Mouse (Mus musculus): ENCODE measurements around the gene Tyrobp. TPM values are rescaled to one million over a fixed set of nuclear protein-coding genes. Genes with fewer than 3 reads are reported as not detected.

The Tyrobp gene
- 16.7 and 18.7 TPM in 2 replicates for polyA plus RNA-seq (2016; fragmentation: Nextera tagmentation; extraction: Ambion mirVana)

DNA sequence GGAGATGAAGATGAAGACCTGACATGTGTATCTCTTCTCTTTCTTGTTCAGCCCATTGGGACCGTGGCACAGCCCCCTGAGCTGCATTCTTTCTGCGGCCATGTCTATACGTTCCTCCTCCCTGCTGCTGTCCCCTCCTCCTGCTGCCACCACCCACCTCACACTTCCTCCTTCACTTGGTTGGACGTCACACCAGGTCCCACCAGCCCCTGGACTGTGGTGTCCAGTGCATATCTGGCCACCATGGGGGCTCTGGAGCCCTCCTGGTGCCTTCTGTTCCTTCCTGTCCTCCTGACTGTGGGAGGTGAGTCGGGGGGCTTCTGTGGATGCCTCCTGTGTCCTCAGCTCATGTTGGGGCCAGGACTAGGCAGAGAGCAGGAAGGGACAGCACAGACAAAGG, at the start of gene Tyrobp:
TSS of gene Tyrobp (plus strand) at position 165 of the 400 bp plus-strand sequence.
- no peaks in the 10 kb centered on the region for H3K27me3 ChIP-seq
- no peak within 1 kb of the TSS for H3K4me3 ChIP-seq
- H3K9ac ChIP-seq = no peak within 1 kb of the TSS
- H3K36me3 ChIP-seq = no peaks in the 10 kb centered on the region
- no peaks in the 10 kb centered on the region for H3K9me3 ChIP-seq
- no peak within 1 kb of the TSS for H3K27ac ChIP-seq
- no peaks in the 10 kb centered on the region for H3K4me1 ChIP-seq
- 71% methylated on average over 5 of the region's 5 CpGs for WGBS
- H3K4me2 ChIP-seq (replicated peaks) = no peak within 1 kb of the TSS
- no peak for ATAC-seq (ENCODE audit: insufficient number of reproducible peaks, insufficient read depth, low FRiP score, low TSS enrichment)

DNA sequence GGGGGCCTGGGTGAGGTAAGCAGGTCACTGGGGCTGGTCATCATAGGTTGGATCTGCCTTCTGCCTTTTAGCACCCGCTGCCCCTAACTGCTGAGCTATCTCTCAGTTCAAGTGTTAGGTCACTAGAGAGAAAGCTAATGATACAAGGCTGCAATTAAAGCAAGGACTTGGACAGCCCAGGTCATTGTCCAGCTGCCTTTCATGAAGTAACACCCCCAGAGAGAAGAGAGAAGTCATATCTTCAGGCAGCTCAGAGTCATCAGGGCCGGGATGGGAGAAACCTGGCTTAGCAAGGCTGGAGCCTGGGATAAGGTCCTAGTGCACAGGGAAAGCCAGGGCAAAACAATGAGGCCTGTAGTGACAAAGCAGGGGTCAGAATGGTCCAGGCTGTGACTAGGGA, 46.1 kb upstream of the Tyrobp start:
- ATAC-seq (ENCODE audit: insufficient number of reproducible peaks, insufficient read depth, low FRiP score, low TSS enrichment) = no peak
- peaks cover 11% of the 10 kb centered on the region for H3K27me3 ChIP-seq
- no peak overlapping the region for H3K4me2 ChIP-seq (replicated peaks)
- H3K9me3 ChIP-seq = no peaks in the 10 kb centered on the region
- no peak overlapping the region for H3K27ac ChIP-seq
- 71% methylated on average over 2 of the region's 2 CpGs for WGBS
- H3K9ac ChIP-seq = no peak overlapping the region
- H3K4me1 ChIP-seq = 0 out of 2 replicates have a peak, but pooled peaks cover 4% of the 10 kb centered on the region
- H3K4me3 ChIP-seq = no peak overlapping the region
- no peaks in the 10 kb centered on the region for H3K36me3 ChIP-seq

DNA sequence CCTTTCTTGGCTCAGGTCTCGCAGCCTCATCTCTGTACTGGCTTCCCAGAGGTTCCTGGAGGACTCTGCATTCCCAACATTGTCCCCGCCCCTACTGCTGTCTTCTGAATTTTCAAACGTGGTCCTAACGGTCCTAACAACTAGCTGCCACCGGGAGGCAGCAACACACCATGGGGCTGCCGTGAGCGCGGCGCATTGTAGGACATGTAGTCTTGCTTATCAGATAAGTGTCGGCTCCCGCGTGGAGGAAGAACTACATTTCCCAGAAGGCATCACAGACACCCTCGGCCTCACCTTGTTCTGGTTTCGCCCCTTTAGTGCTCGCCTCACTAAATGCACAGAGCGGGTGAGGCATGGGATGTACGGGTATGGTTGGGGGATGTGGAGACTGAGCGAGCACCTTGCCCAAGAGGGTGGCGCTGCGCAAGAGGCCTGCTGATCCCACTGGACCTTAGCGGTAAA, 40.0 kb upstream of the Tyrobp start:
- Histone ChIP-seq H3K4me2 (replicated peaks) (peak overlapping the region; percentile 55), H3K4me1 (no peaks in the 10 kb centered on the region), H3K9ac (peak overlapping the region; percentile 58), H3K4me3 (peak overlapping the region; percentile 38), H3K36me3 (no peaks in the 10 kb centered on the region), H3K9me3 (no peaks in the 10 kb centered on the region), H3K27me3 (no peaks in the 10 kb centered on the region), H3K27ac (no peak overlapping the region)
- ATAC-seq (ENCODE audit: insufficient number of reproducible peaks, insufficient read depth, low FRiP score, low TSS enrichment) = peak; percentile 99
- WGBS = under 1% methylated on average over 21 of the region's 21 CpGs

DNA sequence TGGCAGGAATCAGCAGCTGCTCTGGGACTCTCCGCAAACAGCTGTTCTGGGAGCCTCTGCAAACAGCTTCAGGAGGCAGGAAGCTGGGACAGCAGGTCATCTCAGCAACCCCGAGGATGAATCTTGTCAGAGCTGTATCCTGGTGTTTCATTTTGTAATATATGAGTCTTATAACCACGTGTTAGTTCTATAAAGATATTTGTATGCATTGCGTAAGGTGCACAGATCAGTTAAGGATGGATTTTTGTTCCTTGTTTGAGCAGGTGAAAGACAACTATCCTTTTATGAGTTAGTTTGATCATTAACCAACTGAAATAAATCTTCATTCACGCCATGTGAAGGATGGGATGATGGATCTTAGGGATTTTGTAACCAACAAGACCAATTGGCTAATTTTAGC, 33.5 kb upstream of the Tyrobp start:
- Histone ChIP-seq H3K27me3 (no peaks in the 10 kb centered on the region), H3K9ac (no peak overlapping the region), H3K27ac (no peak overlapping the region), H3K9me3 (no peaks in the 10 kb centered on the region), H3K4me3 (no peak overlapping the region), H3K4me2 (replicated peaks) (no peak overlapping the region), H3K36me3 (no peaks in the 10 kb centered on the region), H3K4me1 (no peaks in the 10 kb centered on the region)
- 65% methylated on average over 5 of the region's 5 CpGs for WGBS
- no peak for ATAC-seq (ENCODE audit: insufficient number of reproducible peaks, insufficient read depth, low FRiP score, low TSS enrichment)

DNA sequence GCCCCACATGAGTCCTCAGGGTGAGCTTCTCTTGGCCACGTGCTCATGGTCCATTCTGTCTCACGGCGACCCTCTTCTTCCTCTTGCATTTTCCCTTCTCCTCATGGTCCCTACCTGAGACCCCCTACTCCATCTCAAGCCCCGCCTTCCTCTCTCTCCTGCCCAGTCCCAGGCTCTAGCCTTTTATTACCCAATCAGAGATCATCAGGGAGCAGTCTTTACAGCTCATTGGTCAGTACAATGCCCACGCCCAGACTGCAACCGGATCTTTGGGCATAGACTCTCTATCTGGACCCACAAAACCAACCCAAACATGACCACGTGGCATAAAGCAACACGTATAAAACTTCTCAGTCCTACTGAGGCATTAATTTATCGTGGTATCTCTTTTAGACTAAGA, 29.5 kb upstream of the Tyrobp start:
- 82% methylated on average over 9 of the region's 9 CpGs for WGBS
- ATAC-seq (ENCODE audit: insufficient number of reproducible peaks, insufficient read depth, low FRiP score, low TSS enrichment) = no peak
- no peaks in the 10 kb centered on the region for H3K27me3 ChIP-seq
- H3K4me2 ChIP-seq (replicated peaks) = no peak overlapping the region
- no peaks in the 10 kb centered on the region for H3K9me3 ChIP-seq
- H3K4me3 ChIP-seq = no peak overlapping the region
- no peak overlapping the region for H3K9ac ChIP-seq
- H3K4me1 ChIP-seq = no peaks in the 10 kb centered on the region
- H3K36me3 ChIP-seq = no peaks in the 10 kb centered on the region
- no peak overlapping the region for H3K27ac ChIP-seq

DNA sequence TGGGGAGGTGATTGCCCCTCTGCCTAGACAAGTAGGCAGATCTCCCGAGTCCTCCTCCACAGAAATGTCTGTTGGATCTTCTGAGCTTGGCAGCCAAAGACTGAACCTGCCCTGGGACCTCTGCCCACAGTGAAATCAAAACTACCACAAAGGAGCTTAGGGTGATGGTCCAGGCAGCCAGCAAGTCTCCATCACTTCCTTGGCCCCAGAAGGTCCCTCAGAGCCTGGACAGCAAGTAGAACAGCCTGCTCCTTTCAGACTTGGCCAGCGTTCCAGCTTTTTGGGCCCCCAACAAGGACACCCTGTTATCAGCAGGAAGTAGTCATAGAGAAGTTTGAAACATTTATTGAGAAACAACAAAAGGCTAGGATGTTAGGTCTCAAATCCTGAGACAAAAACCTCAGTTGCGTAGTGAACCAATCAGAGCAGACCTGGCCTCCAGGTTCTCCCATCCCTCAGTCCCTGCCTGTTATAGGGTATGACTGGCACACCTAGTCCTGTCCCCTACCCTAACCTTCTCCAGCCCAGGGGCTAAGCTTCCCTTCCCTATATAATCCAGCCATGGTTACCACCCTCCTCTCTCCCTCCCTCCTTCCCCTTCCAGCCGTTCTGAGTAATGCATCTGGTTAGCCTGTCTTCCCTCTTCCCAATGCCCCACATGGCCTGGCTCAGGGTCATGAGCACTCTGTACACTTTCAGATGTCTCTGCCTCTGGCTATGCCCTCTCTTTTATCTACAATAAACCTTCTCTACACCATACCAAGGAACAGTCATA, 20.6 kb upstream of the Tyrobp start:
- Histone ChIP-seq H3K9ac (no peak overlapping the region), H3K27ac (no peak overlapping the region), H3K27me3 (no peaks in the 10 kb centered on the region), H3K4me2 (replicated peaks) (no peak overlapping the region), H3K9me3 (no peaks in the 10 kb centered on the region), H3K36me3 (no peaks in the 10 kb centered on the region), H3K4me3 (no peak overlapping the region), H3K4me1 (no peaks in the 10 kb centered on the region)
- no peak for ATAC-seq (ENCODE audit: insufficient number of reproducible peaks, insufficient read depth, low FRiP score, low TSS enrichment)
- 77% methylated on average over 4 of the region's 4 CpGs for WGBS

DNA sequence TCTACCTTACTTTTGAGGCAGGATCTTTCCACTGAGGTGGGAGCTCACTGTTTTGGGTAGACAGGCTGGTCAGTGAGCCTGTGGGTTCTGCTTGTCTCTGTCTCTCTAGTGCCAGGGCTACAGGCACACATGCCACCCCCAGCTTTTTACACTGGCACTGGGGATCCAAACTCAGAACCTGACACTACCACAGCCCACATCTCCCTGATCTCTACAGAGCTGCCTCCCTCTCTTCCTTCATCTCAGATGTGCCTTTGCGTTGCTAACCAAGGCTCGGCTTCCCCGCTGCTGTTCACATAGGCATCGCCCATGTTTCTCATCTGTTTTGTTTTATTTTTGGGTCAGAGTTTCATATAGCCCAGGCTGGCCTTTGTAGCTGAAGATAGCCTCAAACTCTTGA, 19.9 kb upstream of the Tyrobp start:
- H3K4me2 ChIP-seq (replicated peaks) = no peak overlapping the region
- no peaks in the 10 kb centered on the region for H3K4me1 ChIP-seq
- 0 out of 2 replicates have a peak overlapping the region, but pooled peaks have one; percentile 0 for H3K27ac ChIP-seq
- no peak overlapping the region for H3K4me3 ChIP-seq
- no peak overlapping the region for H3K9ac ChIP-seq
- no peaks in the 10 kb centered on the region for H3K27me3 ChIP-seq
- 76% methylated on average over 4 of the region's 4 CpGs for WGBS
- no peaks in the 10 kb centered on the region for H3K9me3 ChIP-seq
- no peak for ATAC-seq (ENCODE audit: insufficient number of reproducible peaks, insufficient read depth, low FRiP score, low TSS enrichment)
- H3K36me3 ChIP-seq = no peaks in the 10 kb centered on the region

DNA sequence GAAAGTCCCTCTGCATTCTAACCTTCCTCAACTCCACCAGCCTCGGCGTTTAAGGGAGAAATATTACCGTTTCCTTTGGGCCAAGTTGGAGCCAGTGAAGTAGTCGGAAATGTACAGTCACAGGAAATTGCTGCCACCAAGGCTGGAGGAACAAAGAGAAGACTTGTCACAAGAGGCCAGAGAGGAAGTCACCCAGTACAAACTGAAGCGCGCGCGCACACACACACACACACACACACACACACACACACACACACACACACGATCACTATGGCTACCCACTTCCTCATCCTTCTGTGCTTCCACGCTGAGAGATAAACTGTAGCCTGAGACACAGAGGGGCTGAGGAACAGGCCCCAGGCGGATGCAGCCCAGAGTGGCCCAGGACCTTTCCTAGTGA, 19.2 kb upstream of the Tyrobp start:
- 28% methylated on average over 11 of the region's 11 CpGs for WGBS

DNA sequence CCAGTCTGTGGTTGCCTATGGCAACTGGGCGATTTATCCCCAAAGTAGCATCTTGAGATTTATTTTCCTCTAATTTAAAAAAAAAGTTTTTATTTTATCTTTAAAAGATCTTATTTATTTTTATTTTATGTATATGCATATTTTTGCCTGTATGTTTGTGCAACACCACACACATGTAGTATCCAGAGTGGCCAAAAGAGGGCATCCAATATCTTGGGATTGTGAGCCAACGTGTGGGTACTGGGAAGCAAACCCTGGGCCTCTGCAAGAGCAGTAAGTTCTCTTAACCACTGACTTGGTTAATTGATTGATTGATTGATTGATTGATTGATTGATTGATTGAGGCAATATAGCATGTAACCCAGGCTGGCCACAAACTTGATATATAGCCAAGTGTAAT, 18.7 kb upstream of the Tyrobp start:
- ATAC-seq (ENCODE audit: insufficient number of reproducible peaks, insufficient read depth, low FRiP score, low TSS enrichment) = no peak
- Histone ChIP-seq H3K9me3 (no peaks in the 10 kb centered on the region), H3K9ac (no peak overlapping the region), H3K27ac (no peak overlapping the region), H3K4me1 (no peaks in the 10 kb centered on the region), H3K36me3 (no peaks in the 10 kb centered on the region), H3K27me3 (no peaks in the 10 kb centered on the region), H3K4me2 (replicated peaks) (no peak overlapping the region), H3K4me3 (no peak overlapping the region)
- WGBS = 45% methylated on average over 2 of the region's 2 CpGs

More for the DNA sequence above, 19.2 kb upstream of the Tyrobp start:
- no peaks in the 10 kb centered on the region for H3K36me3 ChIP-seq
- H3K4me1 ChIP-seq = no peaks in the 10 kb centered on the region
- ATAC-seq (ENCODE audit: insufficient number of reproducible peaks, insufficient read depth, low FRiP score, low TSS enrichment) = no peak
- 0 out of 2 replicates have a peak overlapping the region, but pooled peaks have one; percentile 0 for H3K27ac ChIP-seq
- H3K27me3 ChIP-seq = no peaks in the 10 kb centered on the region
- H3K4me3 ChIP-seq = no peak overlapping the region
- H3K9me3 ChIP-seq = no peaks in the 10 kb centered on the region
- no peak overlapping the region for H3K4me2 ChIP-seq (replicated peaks)
- no peak overlapping the region for H3K9ac ChIP-seq

DNA sequence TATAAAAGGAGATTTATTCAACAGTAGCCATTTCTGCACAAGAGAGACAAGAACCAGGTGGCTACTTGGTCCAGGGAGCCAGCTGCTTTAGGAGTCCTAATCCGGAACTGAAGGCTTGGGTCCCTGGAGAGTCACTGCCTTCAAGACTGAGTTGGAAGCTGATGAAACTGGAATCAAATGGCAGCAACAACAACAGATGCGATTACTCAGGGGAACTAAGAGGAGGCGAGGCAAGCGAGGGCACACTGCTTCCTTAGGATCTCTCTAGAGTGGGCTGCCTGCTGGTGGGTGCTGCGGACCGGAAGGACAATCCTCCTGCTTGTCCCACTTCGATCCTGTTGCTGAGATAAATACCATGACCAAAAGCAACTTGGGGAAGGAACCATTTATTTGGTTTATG, 13.9 kb upstream of the Tyrobp start:
- H3K4me2 ChIP-seq (replicated peaks) = no peak overlapping the region
- no peak for ATAC-seq (ENCODE audit: insufficient number of reproducible peaks, insufficient read depth, low FRiP score, low TSS enrichment)

DNA sequence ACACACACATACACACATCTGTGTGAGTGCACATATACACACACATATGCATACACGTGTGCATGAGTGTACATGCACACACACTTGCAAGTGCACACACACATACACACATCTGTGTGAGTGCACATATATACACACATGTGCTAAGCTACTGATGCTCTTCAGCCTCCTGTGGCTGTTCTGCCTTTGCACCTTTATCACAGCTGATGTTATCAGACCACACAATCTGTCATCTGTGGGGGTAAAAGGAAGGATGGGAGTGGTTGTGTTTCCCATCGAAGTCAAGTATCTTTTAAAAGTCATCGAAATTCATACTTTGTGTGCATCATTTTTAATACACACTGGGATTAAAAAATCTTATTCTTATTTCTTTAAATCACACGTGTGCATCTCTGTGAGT, 11.2 kb upstream of the Tyrobp start:
- H3K9ac ChIP-seq = no peak overlapping the region
- no peak overlapping the region for H3K27ac ChIP-seq
- H3K9me3 ChIP-seq = no peaks in the 10 kb centered on the region
- no peaks in the 10 kb centered on the region for H3K4me1 ChIP-seq
- no peak overlapping the region for H3K4me3 ChIP-seq
- H3K27me3 ChIP-seq = no peaks in the 10 kb centered on the region; the same call in 1 of the 2 replicates
- ATAC-seq (ENCODE audit: insufficient number of reproducible peaks, insufficient read depth, low FRiP score, low TSS enrichment) = no peak
- WGBS = 68% methylated on average over 4 of the region's 4 CpGs
- H3K4me2 ChIP-seq (replicated peaks) = no peak overlapping the region
- H3K36me3 ChIP-seq = no peaks in the 10 kb centered on the region

More for the DNA sequence above, 13.9 kb upstream of the Tyrobp start:
- no peak overlapping the region for H3K27ac ChIP-seq
- H3K4me1 ChIP-seq = no peaks in the 10 kb centered on the region
- no peak overlapping the region for H3K4me3 ChIP-seq
- no peaks in the 10 kb centered on the region for H3K9me3 ChIP-seq
- H3K27me3 ChIP-seq = no peaks in the 10 kb centered on the region
- no peak overlapping the region for H3K9ac ChIP-seq
- H3K36me3 ChIP-seq = no peaks in the 10 kb centered on the region
- WGBS = 45% methylated on average over 7 of the region's 7 CpGs

DNA sequence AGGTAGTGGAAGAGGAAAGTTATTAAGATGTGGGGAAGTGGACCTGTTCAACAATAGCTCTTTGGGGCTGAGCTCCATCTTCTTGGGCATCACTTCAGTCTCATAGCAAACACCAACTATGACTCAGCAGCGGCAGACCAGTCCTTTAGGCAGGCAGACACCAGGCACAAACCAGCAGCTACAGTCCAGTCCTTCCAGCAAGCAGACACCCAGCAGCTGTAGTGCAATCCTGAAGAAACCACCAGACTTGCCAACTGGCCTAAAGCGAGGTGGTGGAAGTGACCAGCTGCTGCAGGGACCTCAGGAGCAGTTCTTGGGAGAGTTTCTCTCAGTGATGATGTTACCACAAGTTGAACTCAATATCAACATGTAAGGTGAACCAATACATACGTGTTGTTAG, 4.9 kb upstream of the Tyrobp start:
- H3K27me3 ChIP-seq = no peaks in the 10 kb centered on the region; the same call in 1 of the 2 replicates
- no peak overlapping the region for H3K4me3 ChIP-seq
- ATAC-seq (ENCODE audit: insufficient number of reproducible peaks, insufficient read depth, low FRiP score, low TSS enrichment) = no peak
- WGBS = 84% methylated on average over 3 of the region's 3 CpGs
- no peaks in the 10 kb centered on the region for H3K36me3 ChIP-seq
- H3K4me1 ChIP-seq = no peaks in the 10 kb centered on the region
- no peak overlapping the region for H3K27ac ChIP-seq
- H3K9ac ChIP-seq = no peak overlapping the region
- no peaks in the 10 kb centered on the region for H3K9me3 ChIP-seq
- no peak overlapping the region for H3K4me2 ChIP-seq (replicated peaks)
